Mouse (Mus musculus): ENCODE measurements at regions not wholly inside any gene's neighbourhood (a gene's known extent, or its start where the extent isn't known, plus 50 kb on each side); places are given as distances from the start of the nearest gene placed in this dataset.

DNA sequence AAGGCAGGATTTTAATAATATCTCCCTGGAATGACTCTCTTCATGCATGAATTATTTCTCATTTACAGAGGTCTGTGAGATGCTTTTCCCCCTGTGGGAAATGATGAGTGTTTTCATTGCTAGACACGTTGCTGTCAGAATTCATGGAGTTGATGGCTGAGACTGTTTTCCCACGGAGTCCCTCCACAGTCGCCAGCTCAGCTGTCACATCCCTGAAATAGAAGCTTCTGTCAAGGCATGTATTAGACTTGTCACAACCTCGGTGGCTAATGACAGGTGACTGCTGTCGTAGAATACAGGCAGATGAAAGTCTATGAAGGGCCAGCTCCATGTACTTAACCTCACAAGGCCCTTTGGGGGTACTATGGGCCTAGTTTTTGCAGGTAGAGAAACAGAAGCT is 212.4 kb downstream of the Abcc12 start:
- ATAC-seq (ENCODE audit: low read depth), result no peak
- H3K9ac ChIP-seq (ENCODE audit: low read depth, low read length), result no peak overlapping the region
- 54% methylated on average over 5 of the region's 5 CpGs for WGBS (ENCODE audit: insufficient replicate concordance)

DNA sequence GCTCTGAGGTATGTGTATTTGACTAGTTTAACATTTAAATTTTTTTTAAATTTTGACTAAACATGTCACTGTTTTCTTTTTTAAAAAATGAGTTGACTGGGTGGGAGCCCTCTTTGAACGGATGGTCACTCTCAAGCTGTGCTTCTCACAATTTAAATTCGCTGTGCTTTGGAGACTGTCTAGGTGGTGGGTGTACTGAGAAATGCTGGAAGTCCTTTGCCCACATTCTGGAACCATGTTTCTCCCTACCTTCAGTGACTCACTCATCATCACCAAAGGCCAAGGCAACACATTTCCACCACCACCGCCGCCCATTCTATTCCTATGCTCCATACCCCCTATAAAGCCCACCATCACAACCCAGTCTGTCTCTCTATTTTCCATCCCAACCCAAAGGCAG is 213.8 kb downstream of the Abcc12 start:
- no peak overlapping the region for H3K27ac ChIP-seq (ENCODE audit: low read length)
- no peak overlapping the region for H3K9ac ChIP-seq (ENCODE audit: low read depth, low read length)
- H3K9me3 ChIP-seq (replicated peaks; ENCODE audit: control insufficient read depth, low read length), result no peaks in the 10 kb centered on the region
- whole genome bisulfite sequencing (ENCODE audit: insufficient replicate concordance), result 68% methylated on average over 4 of the region's 4 CpGs
- no peaks in the 10 kb centered on the region for H3K27me3 ChIP-seq (ENCODE audit: control insufficient read depth, insufficient read depth, low read depth, low read length)
- H3K4me1 ChIP-seq (ENCODE audit: control insufficient read depth, low read depth, low read length), result no peaks in the 10 kb centered on the region
- H3K4me3 ChIP-seq (ENCODE audit: low read depth, low read length), result no peak overlapping the region
- no peak for ATAC-seq (ENCODE audit: low read depth)
- H3K4me2 ChIP-seq (ENCODE audit: low read depth, low read length), result no peak overlapping the region
- no peaks in the 10 kb centered on the region for H3K36me3 ChIP-seq (ENCODE audit: control insufficient read depth, insufficient read depth)

More for the DNA sequence above, 212.4 kb downstream of the Abcc12 start:
- Histone ChIP-seq H3K27ac (ENCODE audit: low read length) (no peak overlapping the region), H3K9me3 (replicated peaks; ENCODE audit: control insufficient read depth, low read length) (no peaks in the 10 kb centered on the region), H3K4me2 (ENCODE audit: low read depth, low read length) (no peak overlapping the region), H3K36me3 (ENCODE audit: control insufficient read depth, insufficient read depth) (no peaks in the 10 kb centered on the region), H3K4me3 (ENCODE audit: low read depth, low read length) (no peak overlapping the region), H3K4me1 (ENCODE audit: control insufficient read depth, low read depth, low read length) (no peaks in the 10 kb centered on the region), H3K27me3 (ENCODE audit: control insufficient read depth, insufficient read depth, low read depth, low read length) (no peaks in the 10 kb centered on the region)

DNA sequence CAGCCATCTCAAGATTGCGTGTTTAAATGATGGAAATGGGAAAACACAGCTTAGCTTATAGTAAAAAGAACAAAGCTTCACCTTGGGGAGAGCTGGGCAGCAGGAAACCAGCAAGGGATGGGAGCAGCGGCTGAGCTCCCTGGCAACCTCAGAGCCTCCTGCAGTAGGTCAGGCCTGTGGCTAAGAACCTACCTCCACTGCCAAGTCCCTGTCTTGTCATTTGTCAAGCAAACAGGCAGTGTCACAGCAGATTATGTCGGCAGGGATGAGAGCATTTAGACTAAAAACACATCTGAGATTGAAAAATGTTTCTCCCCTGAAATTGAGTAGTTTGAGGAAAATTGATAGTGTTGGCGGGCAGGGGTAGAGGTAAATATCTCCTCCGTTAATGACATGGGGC is 214.8 kb downstream of the Abcc12 start:
- Histone ChIP-seq H3K27ac (ENCODE audit: low read length) (no peak overlapping the region), H3K27me3 (ENCODE audit: control insufficient read depth, insufficient read depth, low read depth, low read length) (no peaks in the 10 kb centered on the region), H3K4me3 (ENCODE audit: low read depth, low read length) (no peak overlapping the region), H3K9ac (ENCODE audit: low read depth, low read length) (no peak overlapping the region), H3K9me3 (replicated peaks; ENCODE audit: control insufficient read depth, low read length) (no peaks in the 10 kb centered on the region), H3K4me1 (ENCODE audit: control insufficient read depth, low read depth, low read length) (no peaks in the 10 kb centered on the region), H3K36me3 (ENCODE audit: control insufficient read depth, insufficient read depth) (no peaks in the 10 kb centered on the region), H3K4me2 (ENCODE audit: low read depth, low read length) (no peak overlapping the region)
- ATAC-seq (ENCODE audit: low read depth), result no peak
- 63% methylated on average over 5 of the region's 5 CpGs for WGBS (ENCODE audit: insufficient replicate concordance)

DNA sequence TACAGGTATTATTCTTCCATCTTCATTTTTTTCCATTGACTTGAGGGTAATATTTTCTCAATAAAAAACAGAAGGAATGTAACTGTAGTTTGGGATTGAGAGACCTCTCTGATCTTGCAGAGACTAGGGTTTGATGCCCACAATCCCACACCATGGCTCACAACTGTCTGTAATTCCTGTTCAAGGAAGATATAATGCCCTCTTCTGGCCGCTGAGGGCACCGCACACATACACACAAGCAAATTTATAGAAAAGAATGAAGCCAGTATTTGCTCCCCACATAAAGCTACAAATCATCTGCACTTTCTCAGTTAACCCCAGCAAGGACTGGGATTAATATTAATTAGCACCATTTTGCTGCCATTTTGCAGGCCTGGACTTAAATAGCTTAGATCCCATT is 215.6 kb downstream of the Abcc12 start:
- H3K4me1 ChIP-seq (ENCODE audit: control insufficient read depth, low read depth, low read length), result no peaks in the 10 kb centered on the region
- H3K27me3 ChIP-seq (ENCODE audit: control insufficient read depth, insufficient read depth, low read depth, low read length), result no peaks in the 10 kb centered on the region
- H3K4me3 ChIP-seq (ENCODE audit: low read depth, low read length), result no peak overlapping the region
- no peaks in the 10 kb centered on the region for H3K9me3 ChIP-seq (replicated peaks; ENCODE audit: control insufficient read depth, low read length)
- H3K9ac ChIP-seq (ENCODE audit: low read depth, low read length), result no peak overlapping the region
- H3K27ac ChIP-seq (ENCODE audit: low read length), result no peak overlapping the region
- H3K36me3 ChIP-seq (ENCODE audit: control insufficient read depth, insufficient read depth), result no peaks in the 10 kb centered on the region
- ATAC-seq (ENCODE audit: low read depth), result no peak
- 57% methylated on average over 2 of the region's 2 CpGs for WGBS (ENCODE audit: insufficient replicate concordance)
- H3K4me2 ChIP-seq (ENCODE audit: low read depth, low read length), result no peak overlapping the region

DNA sequence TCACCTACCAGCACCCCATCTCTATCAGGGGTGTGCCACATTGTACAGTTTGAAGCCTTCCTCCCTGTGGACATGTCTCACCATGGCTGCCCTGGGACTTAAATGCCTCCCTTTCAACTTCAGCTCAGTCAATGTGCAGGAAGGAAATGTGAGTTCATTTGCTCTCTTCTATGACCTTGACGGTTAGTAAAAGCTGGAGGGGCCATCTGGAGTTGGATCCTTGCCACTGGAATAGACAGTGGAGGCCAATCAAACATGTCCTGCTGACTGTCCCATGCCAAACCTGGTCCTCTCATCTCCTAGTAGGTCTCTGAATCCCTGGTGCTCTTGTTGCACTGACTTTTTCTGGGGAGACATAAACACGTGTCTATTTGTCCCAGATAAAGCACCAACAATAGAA is 220.2 kb downstream of the Abcc12 start:
- ATAC-seq (ENCODE audit: low read depth), result no peak
- no peak overlapping the region for H3K9ac ChIP-seq (ENCODE audit: low read depth, low read length)
- no peak overlapping the region for H3K4me2 ChIP-seq (ENCODE audit: low read depth, low read length)
- H3K27me3 ChIP-seq (ENCODE audit: control insufficient read depth, insufficient read depth, low read depth, low read length), result no peaks in the 10 kb centered on the region
- no peaks in the 10 kb centered on the region for H3K9me3 ChIP-seq (replicated peaks; ENCODE audit: control insufficient read depth, low read length)
- H3K27ac ChIP-seq (ENCODE audit: low read length), result no peak overlapping the region
- no peaks in the 10 kb centered on the region for H3K4me1 ChIP-seq (ENCODE audit: control insufficient read depth, low read depth, low read length)
- 51% methylated on average over 2 of the region's 2 CpGs for WGBS (ENCODE audit: insufficient replicate concordance)
- H3K4me3 ChIP-seq (ENCODE audit: low read depth, low read length), result no peak overlapping the region
- no peaks in the 10 kb centered on the region for H3K36me3 ChIP-seq (ENCODE audit: control insufficient read depth, insufficient read depth)

DNA sequence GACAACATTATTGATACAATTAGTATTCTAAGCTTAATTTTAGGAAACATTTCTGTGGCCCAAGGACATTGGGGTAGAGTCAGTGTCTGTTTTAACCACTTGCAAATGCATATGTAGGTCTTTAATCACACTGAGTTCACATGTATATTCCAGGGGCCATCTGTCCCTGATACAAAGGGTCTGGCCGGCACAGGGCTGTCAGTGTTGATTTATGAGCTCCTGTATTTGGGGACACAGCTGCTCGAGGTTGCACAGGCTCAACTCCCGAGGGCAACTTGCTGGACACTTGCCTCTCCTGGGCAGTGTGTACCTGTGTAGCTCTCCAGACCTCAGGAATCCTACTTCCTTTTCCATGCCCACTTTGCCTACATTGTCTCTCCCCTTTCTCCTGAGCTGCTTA is 221.0 kb downstream of the Abcc12 start:
- Histone ChIP-seq H3K4me1 (ENCODE audit: control insufficient read depth, low read depth, low read length) (no peaks in the 10 kb centered on the region), H3K9me3 (replicated peaks; ENCODE audit: control insufficient read depth, low read length) (no peaks in the 10 kb centered on the region), H3K4me3 (ENCODE audit: low read depth, low read length) (no peak overlapping the region), H3K27ac (ENCODE audit: low read length) (no peak overlapping the region), H3K36me3 (ENCODE audit: control insufficient read depth, insufficient read depth) (no peaks in the 10 kb centered on the region), H3K9ac (ENCODE audit: low read depth, low read length) (no peak overlapping the region), H3K4me2 (ENCODE audit: low read depth, low read length) (no peak overlapping the region), H3K27me3 (ENCODE audit: control insufficient read depth, insufficient read depth, low read depth, low read length) (no peaks in the 10 kb centered on the region)
- 15% methylated on average over 3 of the region's 3 CpGs for WGBS (ENCODE audit: insufficient replicate concordance)
- no peak for ATAC-seq (ENCODE audit: low read depth)

DNA sequence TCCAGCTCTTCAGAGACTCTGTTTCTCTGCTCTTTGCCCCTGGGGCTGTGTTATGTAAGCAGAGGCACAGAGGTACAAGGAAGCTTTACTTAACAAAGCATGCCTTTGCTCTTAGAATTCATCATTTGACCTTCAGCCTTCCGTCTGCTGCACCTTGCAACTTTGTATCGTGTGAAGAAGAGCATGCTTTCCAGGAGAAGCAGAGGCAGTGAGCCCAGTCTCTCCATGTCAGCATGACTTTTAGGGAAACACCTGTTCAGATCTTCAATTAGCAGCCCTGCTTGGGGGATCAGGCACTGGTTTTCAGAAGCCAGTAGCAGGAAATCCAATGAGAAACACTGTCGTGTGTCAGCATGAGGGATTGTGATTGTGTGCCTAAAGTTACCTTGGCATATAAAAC is 226.7 kb downstream of the Abcc12 start:
- H3K27ac ChIP-seq (ENCODE audit: low read length), result no peak overlapping the region
- no peaks in the 10 kb centered on the region for H3K36me3 ChIP-seq (ENCODE audit: control insufficient read depth, insufficient read depth)
- H3K9me3 ChIP-seq (replicated peaks; ENCODE audit: control insufficient read depth, low read length), result no peaks in the 10 kb centered on the region
- no peak overlapping the region for H3K4me3 ChIP-seq (ENCODE audit: low read depth, low read length)
- H3K4me1 ChIP-seq (ENCODE audit: control insufficient read depth, low read depth, low read length), result no peaks in the 10 kb centered on the region
- H3K27me3 ChIP-seq (ENCODE audit: control insufficient read depth, insufficient read depth, low read depth, low read length), result no peaks in the 10 kb centered on the region
- H3K4me2 ChIP-seq (ENCODE audit: low read depth, low read length), result no peak overlapping the region
- 65% methylated on average over 3 of the region's 3 CpGs for WGBS (ENCODE audit: insufficient replicate concordance)
- ATAC-seq (ENCODE audit: low read depth), result no peak
- no peak overlapping the region for H3K9ac ChIP-seq (ENCODE audit: low read depth, low read length)

DNA sequence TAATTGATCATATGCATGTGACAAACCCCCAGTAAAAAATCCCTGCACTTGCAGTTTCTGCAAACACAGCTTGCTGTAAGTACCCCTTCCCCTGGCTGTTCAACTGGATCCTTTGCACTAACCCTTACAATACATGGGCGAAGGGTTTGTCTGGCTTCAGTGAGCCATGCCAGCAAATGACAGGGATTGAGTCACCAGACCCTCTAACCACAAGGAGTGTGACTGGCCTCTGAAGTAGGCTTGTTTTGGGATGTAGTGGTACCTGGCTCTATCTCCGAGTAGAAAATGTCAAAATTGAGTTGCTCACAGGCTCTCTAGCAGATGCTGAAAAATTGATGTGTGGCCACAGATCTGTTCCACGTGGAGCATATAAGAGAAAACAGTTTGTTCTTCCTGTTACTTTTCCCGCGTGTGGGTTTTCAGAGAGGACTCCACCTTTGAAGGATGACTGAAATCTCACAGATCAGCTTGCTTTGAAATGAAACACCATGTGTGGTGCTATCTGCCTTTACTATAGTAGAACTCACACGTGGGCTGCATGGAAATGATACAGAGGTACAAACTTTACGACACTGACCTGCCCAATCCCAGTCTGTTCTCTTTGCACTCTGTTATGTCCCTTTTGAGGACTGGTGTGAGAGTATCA is 228.8 kb downstream of the Abcc12 start:
- Histone ChIP-seq H3K27me3 (ENCODE audit: control insufficient read depth, insufficient read depth, low read depth, low read length) (no peaks in the 10 kb centered on the region), H3K4me1 (ENCODE audit: control insufficient read depth, low read depth, low read length) (no peaks in the 10 kb centered on the region), H3K4me2 (ENCODE audit: low read depth, low read length) (no peak overlapping the region), H3K9me3 (replicated peaks; ENCODE audit: control insufficient read depth, low read length) (no peaks in the 10 kb centered on the region; the same call in 1 of the 2 replicates), H3K4me3 (ENCODE audit: low read depth, low read length) (no peak overlapping the region), H3K36me3 (ENCODE audit: control insufficient read depth, insufficient read depth) (no peaks in the 10 kb centered on the region), H3K9ac (ENCODE audit: low read depth, low read length) (no peak overlapping the region), H3K27ac (ENCODE audit: low read length) (no peak overlapping the region)
- WGBS (ENCODE audit: insufficient replicate concordance), result 60% methylated on average over 7 of the region's 7 CpGs
- ATAC-seq (ENCODE audit: low read depth), result no peak

DNA sequence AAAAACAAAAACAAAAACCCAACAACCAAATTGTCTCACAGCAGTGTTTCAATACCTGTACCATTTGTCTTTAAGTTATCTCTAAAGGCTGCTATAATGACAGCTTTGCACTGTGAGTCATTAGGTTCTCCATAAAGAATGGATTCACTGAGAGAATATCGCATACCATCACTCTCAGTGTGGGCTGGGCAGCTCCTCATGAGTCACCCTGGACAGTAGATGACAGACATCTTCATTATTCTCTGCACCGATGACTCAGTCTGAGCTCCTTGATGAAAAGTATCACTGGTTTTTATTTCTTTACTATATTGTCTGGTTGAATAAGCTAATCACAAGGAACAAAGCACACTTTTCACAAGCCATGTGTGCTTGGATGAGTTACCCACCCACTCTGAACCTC is 230.4 kb downstream of the Abcc12 start:
- H3K4me3 ChIP-seq (ENCODE audit: low read depth, low read length), result no peak overlapping the region
- H3K9me3 ChIP-seq (replicated peaks; ENCODE audit: control insufficient read depth, low read length), result no peaks in the 10 kb centered on the region; the same call in 1 of the 2 replicates
- no peak overlapping the region for H3K9ac ChIP-seq (ENCODE audit: low read depth, low read length)
- no peaks in the 10 kb centered on the region for H3K4me1 ChIP-seq (ENCODE audit: control insufficient read depth, low read depth, low read length)
- 77% methylated on average over 2 of the region's 2 CpGs for WGBS (ENCODE audit: insufficient replicate concordance)
- no peaks in the 10 kb centered on the region for H3K36me3 ChIP-seq (ENCODE audit: control insufficient read depth, insufficient read depth)
- no peaks in the 10 kb centered on the region for H3K27me3 ChIP-seq (ENCODE audit: control insufficient read depth, insufficient read depth, low read depth, low read length)
- H3K27ac ChIP-seq (ENCODE audit: low read length), result no peak overlapping the region
- H3K4me2 ChIP-seq (ENCODE audit: low read depth, low read length), result no peak overlapping the region
- no peak for ATAC-seq (ENCODE audit: low read depth)

All from liver, embryonic 16.5 days (tissue).